Mouse (Mus musculus) CH12.LX (cell line): ENCODE measurements at regions not wholly inside any gene's neighbourhood (a gene's known extent, or its start where the extent isn't known, plus 50 kb on each side); places are given as distances from the start of the nearest gene placed in this dataset.

Experiments used
- DNase-seq: peaks from one replicate; pipeline ENCODE4 v3.0.0-alpha.2; 2013; ENCODE audit errors: extremely low read depth
- H3K27ac ChIP-seq: 2 replicates; pipeline ENCODE4 v1.5.1; 2012; ENCODE audit warnings: low read depth, mild to moderate bottlenecking, control low read depth, moderate library complexity; ENCODE audit not compliant: insufficient read depth
- H3K27me3 ChIP-seq: replicated peaks from 2 replicates; pipeline ENCODE3; 2012; ENCODE audit warnings: inconsistent platforms
- H3K36me3 ChIP-seq, 2 experiments: replicated peaks in 1 of 2; 2 replicates each; pipeline versions ENCODE3 to v1.6.1; 2012; ENCODE audit warnings: inconsistent platforms in 1 of 2, low read length in 1 of 2, mild to moderate bottlenecking in 1 of 2, mixed read lengths in 1 of 2, moderate library complexity in 1 of 2; ENCODE audit not compliant: control insufficient read depth in 1 of 2, insufficient read depth in 1 of 2
- H3K4me1 ChIP-seq, 2 experiments: 2 replicates each; pipeline ENCODE4 v1.6.1; 2012; ENCODE audit warnings: inconsistent platforms in 1 of 2, moderate library complexity in 1 of 2; ENCODE audit not compliant: insufficient read depth in 2 of 2, control insufficient read depth in 1 of 2
- H3K4me2 ChIP-seq: 2 replicates; pipeline ENCODE4 v1.6.1; 2012; ENCODE audit warnings: low read depth, mild to moderate bottlenecking, control low read depth; ENCODE audit not compliant: poor library complexity, insufficient read depth, severe bottlenecking
- H3K4me3 ChIP-seq, 3 experiments: fragments of 150-350 bp in 1 of 3; sonication (generic) in 1 of 3; replicated peaks in 1 of 3; 2 replicates each; pipeline versions ENCODE3 to v1.5.1; 2011 to 2012; ENCODE audit warnings: low read depth in 2 of 3, low read length in 2 of 3, mild to moderate bottlenecking in 2 of 3, moderate library complexity in 2 of 3, control low read depth in 1 of 3, improper control_type of control experiment in 1 of 3, inconsistent platforms in 1 of 3, mixed read lengths in 1 of 3; ENCODE audit not compliant: poor library complexity in 1 of 3
- H3K79me2 ChIP-seq: replicated peaks from 2 replicates; pipeline ENCODE4 v1.6.1; 2012; ENCODE audit warnings: mild to moderate bottlenecking, moderate library complexity; ENCODE audit not compliant: control insufficient read depth, poor library complexity, insufficient read depth, severe bottlenecking; ENCODE audit errors: extremely low read depth
- H3K9ac ChIP-seq: 2 replicates; pipeline ENCODE4 v1.6.1; 2012; ENCODE audit warnings: low read depth, mild to moderate bottlenecking, control low read depth, moderate library complexity; ENCODE audit not compliant: insufficient read depth
- H3K9me3 ChIP-seq: replicated peaks from 2 replicates; pipeline ENCODE3; 2012; ENCODE audit warnings: low read length, inconsistent platforms, mixed read lengths
- CHD1 ChIP-seq: IDR thresholded peaks from 2 replicates; pipeline ENCODE4 v1.6.1; 2012; ENCODE audit warnings: low read depth, low read length, improper control_type of control experiment, inconsistent platforms
- E2F4 ChIP-seq: IDR thresholded peaks from 2 replicates; pipeline ENCODE4 v1.6.1; 2011; ENCODE audit warnings: low read depth, low read length, improper control_type of control experiment; ENCODE audit not compliant: insufficient replicate concordance
- ELF1 ChIP-seq: IDR thresholded peaks from 2 replicates; pipeline ENCODE4 v1.6.1; 2014; ENCODE audit warnings: low read depth, mild to moderate bottlenecking, inconsistent platforms, low read length, improper control_type of control experiment
- GABPA ChIP-seq: IDR thresholded peaks from 2 replicates; pipeline ENCODE4 v1.6.1; 2012; ENCODE audit warnings: low read depth, low read length, improper control_type of control experiment, inconsistent platforms; ENCODE audit not compliant: insufficient replicate concordance
- HCFC1 ChIP-seq: IDR thresholded peaks from 2 replicates; pipeline ENCODE4 v1.6.1; 2012; ENCODE audit warnings: low read depth, mild to moderate bottlenecking, inconsistent platforms, low read length, improper control_type of control experiment
- IRF4 ChIP-seq: IDR thresholded peaks from 2 replicates; pipeline ENCODE4 v1.6.1; 2014; ENCODE audit warnings: low read depth, mild to moderate bottlenecking, inconsistent platforms, low read length, improper control_type of control experiment
- JUN ChIP-seq: IDR thresholded peaks from 2 replicates; pipeline ENCODE4 v1.6.1; 2011; ENCODE audit warnings: low read depth, mild to moderate bottlenecking, low read length, improper control_type of control experiment, moderate library complexity; ENCODE audit not compliant: insufficient read depth
- MEF2A ChIP-seq: IDR thresholded peaks from 2 replicates; pipeline ENCODE4 v1.6.1; 2014; ENCODE audit warnings: low read depth, mild to moderate bottlenecking, inconsistent platforms, low read length, improper control_type of control experiment, borderline replicate concordance
- MYC ChIP-seq: IDR thresholded peaks from 2 replicates; pipeline ENCODE4 v1.6.1; 2011; ENCODE audit warnings: low read depth, mild to moderate bottlenecking, improper control_type of control experiment, low read length
- NELFE ChIP-seq: IDR thresholded peaks from 2 replicates; pipeline ENCODE4 v1.6.1; 2011; ENCODE audit warnings: low read depth, low read length, improper control_type of control experiment
- POLR2AphosphoS2 ChIP-seq: IDR thresholded peaks from 2 replicates; pipeline ENCODE4 v1.6.1; 2011; ENCODE audit warnings: low read depth, low read length, improper control_type of control experiment
- SIN3A ChIP-seq: IDR thresholded peaks from 2 replicates; pipeline ENCODE4 v1.6.1; 2012; ENCODE audit warnings: low read length, improper control_type of control experiment, inconsistent platforms
- USF2 ChIP-seq: conservative IDR thresholded peaks from 2 replicates; pipeline ENCODE4 v1.6.1; 2011; ENCODE audit warnings: low read depth, low read length, improper control_type of control experiment
- ZNF384 ChIP-seq: IDR thresholded peaks from 2 replicates; pipeline ENCODE4 v1.6.1; 2012; ENCODE audit warnings: low read depth, low read length, improper control_type of control experiment, inconsistent platforms
- dilution Hi-C: fragments of 300-500 bp; cut with MboI; formaldehyde crosslinking; loops from 2 replicates; pipeline ENCODE4 v1.14.3; 2020; ENCODE audit warnings: low sequenced_read_pairs; ENCODE audit not compliant: extremely low pct_unique_long_range_greater_than_20kb, extremely low pct_ligation_motif_present
- in situ Hi-C: fragments of 300-500 bp; cut with MboI; formaldehyde crosslinking; loops from 3 replicates; pipeline ENCODE4 v1.14.3; 2019; ENCODE audit warnings: low sequenced_read_pairs, low pct_ligation_motif_present, low pct_unique_long_range_greater_than_20kb, mixed read lengths

GRCm38 (mm10) chr15:88244606-88245005, 355.5 kb upstream of the Zdhhc25 start:
- dilution Hi-C loops: no loop called here
- H3K79me2 ChIP-seq: no peaks in the 10 kb centered on the region
- no peak overlapping the region for H3K4me2 ChIP-seq
- no peak for DNase-seq
- no peaks in the 10 kb centered on the region for H3K27me3 ChIP-seq
- no peak overlapping the region for H3K4me3 ChIP-seq
- in situ Hi-C loops: no loop called here
- H3K36me3 ChIP-seq: no peaks in the 10 kb centered on the region
- H3K4me1 ChIP-seq: no peaks in the 10 kb centered on the region
- peaks cover 98% of the 10 kb centered on the region for H3K9me3 ChIP-seq
- no peak overlapping the region for H3K27ac ChIP-seq
- no peak overlapping the region for H3K9ac ChIP-seq
- TF ChIP-seq JUN: no peak
- TF ChIP-seq USF2: no peak
- no peak for TF ChIP-seq ELF1
- no peak for TF ChIP-seq HCFC1
- TF ChIP-seq CHD1: no peak
- TF ChIP-seq ZNF384: no peak
- no peak for TF ChIP-seq POLR2AphosphoS2
- no peak for TF ChIP-seq NELFE
- no peak for TF ChIP-seq MEF2A
- TF ChIP-seq MYC: no peak
- no peak for TF ChIP-seq SIN3A
- TF ChIP-seq IRF4: no peak
- TF ChIP-seq E2F4: no peak
- TF ChIP-seq, all 38 proteins: peak for 0

GRCm38 (mm10) chr15:88245496-88246246, 354.4 kb upstream of the Zdhhc25 start:
- in situ Hi-C loops: no loop called here
- Histone ChIP-seq H3K27me3 (no peaks in the 10 kb centered on the region), H3K4me1 (no peaks in the 10 kb centered on the region), H3K27ac (no peak overlapping the region), H3K79me2 (no peaks in the 10 kb centered on the region), H3K9ac (no peak overlapping the region), H3K4me3 (no peak overlapping the region), H3K4me2 (no peak overlapping the region), H3K36me3 (no peaks in the 10 kb centered on the region), H3K9me3 (peaks cover 98% of the 10 kb centered on the region)
- TF ChIP-seq GABPA: no peak
- DNase-seq: no peak
- dilution Hi-C loops: no loop called here
